Mouse (Mus musculus) brain, adult 2 months (tissue): ENCODE results near the gene Tceal1.
"Not testable (repeated sequence)": the region's sequence is repeated elsewhere in the genome, so short reads cannot be mapped to it uniquely, and the experiment has no call there.

Source experiments
- DNase-seq: peaks from one replicate; pipeline ENCODE4 v3.0.0; 2011; ENCODE audit warnings: low read depth, low spot score

Gene Tceal1

GRCm38 (mm10) chrX:136707446-136708167 is at the start of gene Tceal1:
Gene Tceal1, plus strand, starts transcription at chrX:136707982.
- DNase-seq: peak; percentile 91

- peak; percentile 81 for DNase-seq
Measured at GRCm38 (mm10) chrX:136666281-136666706, 41.5 kb upstream of the Tceal1 start.

GRCm38 (mm10) chrX:136666762-136667464 is 40.9 kb upstream of the Tceal1 start:
- DNase-seq: peak; percentile 18

- no peak for DNase-seq
Measured at GRCm38 (mm10) chrX:136668794-136669193, 39.0 kb upstream of the Tceal1 start.

- no peak for DNase-seq
Measured at GRCm38 (mm10) chrX:136680989-136681388, 26.8 kb upstream of the Tceal1 start.

- DNase-seq: not testable (repeated sequence)
Measured at GRCm38 (mm10) chrX:136691606-136692293, 16.0 kb upstream of the Tceal1 start.

- DNase-seq: no peak
Measured at GRCm38 (mm10) chrX:136692294-136692675, 15.5 kb upstream of the Tceal1 start.

- DNase-seq: no peak
Measured at GRCm38 (mm10) chrX:136693196-136693595, 14.6 kb upstream of the Tceal1 start.

GRCm38 (mm10) chrX:136708168-136708681 is 443 bp downstream of the Tceal1 start:
- peak; percentile 65 for DNase-seq

GRCm38 (mm10) chrX:136708782-136709181 is 1.0 kb downstream of the Tceal1 start:
- DNase-seq: peak; percentile 29

GRCm38 (mm10) chrX:136714742-136715474 is 7.1 kb downstream of the Tceal1 start:
- not testable (repeated sequence) for DNase-seq

- DNase-seq: no peak
Measured at GRCm38 (mm10) chrX:136732016-136732415, 24.2 kb downstream of the Tceal1 start.

- no peak for DNase-seq
Measured at GRCm38 (mm10) chrX:136740087-136740790, 32.5 kb downstream of the Tceal1 start.

- DNase-seq: peak; percentile 99
Measured at GRCm38 (mm10) chrX:136740791-136741650, 33.2 kb downstream of the Tceal1 start.

- DNase-seq: peak; percentile 89
Measured at GRCm38 (mm10) chrX:136741651-136742201, 33.9 kb downstream of the Tceal1 start.

GRCm38 (mm10) chrX:136742241-136742640 is 34.5 kb downstream of the Tceal1 start:
- DNase-seq: no peak

- DNase-seq: peak; percentile 90
Measured at GRCm38 (mm10) chrX:136742661-136743103, 34.9 kb downstream of the Tceal1 start.

- DNase-seq: no peak
Measured at GRCm38 (mm10) chrX:136743459-136743858, 35.7 kb downstream of the Tceal1 start, which contains the start of gene Morf4l2. Gene Morf4l2, minus strand, starts transcription at chrX:136743690.

GRCm38 (mm10) chrX:136744663-136745062 is 36.9 kb downstream of the Tceal1 start:
- DNase-seq: peak; percentile 18
